Mouse (Mus musculus): Measurements from ENCODE around the gene Rab20. TPM values are rescaled to one million over a fixed set of nuclear protein-coding genes. Genes with fewer than 3 reads are reported as not detected.

Rab20 gene
- polyA plus RNA-seq, 2 experiments from 2014 or later = 7.8 to 8.7 TPM

Other genes starting within 250 kb of the Rab20 start
- gene Col4a2, start 165.9 kb downstream of the Rab20 start, polyA plus RNA-seq (2017; shearing (Covaris generic)) = not detected
- not detected for gene Col4a1, start 165.9 kb downstream of the Rab20 start, polyA plus RNA-seq (2017; shearing (Covaris generic))
- gene Naxd, start 18.8 kb upstream of the Rab20 start, polyA plus RNA-seq (2017; shearing (Covaris generic)) = 10 to 100 TPM; 46.7 to 61.4 TPM
- gene Cars2, start 72.1 kb upstream of the Rab20 start, polyA plus RNA-seq (2017; shearing (Covaris generic)) = 10 to 100 TPM; 11.2 to 15.7 TPM
- 10 to 100 TPM; 59.6 to 65.6 TPM for gene Ing1, start 76.9 kb upstream of the Rab20 start, polyA plus RNA-seq (2017; shearing (Covaris generic))
- gene Ankrd10, start 157.0 kb upstream of the Rab20 start, polyA plus RNA-seq (2017; shearing (Covaris generic)) = 10 to 100 TPM; 51.8 to 54.2 TPM
- gene 1700016D06Rik, start 222.4 kb upstream of the Rab20 start, polyA plus RNA-seq (2017; shearing (Covaris generic)) = under 1 TPM in 1 of 2 experiments, not detected in 1; 0.52 TPM
- 10 to 100 TPM; 23.7 to 26.7 TPM for gene Arhgef7, start 249.0 kb upstream of the Rab20 start, polyA plus RNA-seq (2017; shearing (Covaris generic))

Measured in activated CD4-positive, CD25-positive, alpha-beta regulatory T cell, adult 4 months (primary cell).